Mouse (Mus musculus) testis, adult 10 weeks (tissue): ENCODE measurements around the gene Ccdc88c. TPM values are rescaled to one million over a fixed set of nuclear protein-coding genes. Genes with fewer than 3 reads are reported as not detected.

ENCODE experiments used
- polyA plus RNA-seq: library from polyadenylated mRNA; stranded (reverse); fragments of 350-450 nt; fragmentation: Illumina TruSeq; extraction: RNeasy Lipid Tissue Mini Kit (QIAGEN cat#74804); gene quantifications from one replicate; pipeline ENCODE4 v1.2.3, GENCODE M21; 2014; ENCODE audit warnings: low read depth, low replicate concordance

The Ccdc88c gene
- polyA plus RNA-seq: 42.1 TPM

GRCm38 (mm10) chr12:101028954-101029731 is at the start of gene Ccdc88c:
Gene Ccdc88c, minus strand, starts transcription at chr12:101029056.

GRCm38 (mm10) chr12:100907598-100908297 is 121.1 kb downstream of the Ccdc88c start, which contains the start of gene Gpr68:
Gene Gpr68, minus strand, starts transcription at chr12:100908198.

Other genes starting within 250 kb of the Ccdc88c start
- gene Dglucy, start 250.0 kb downstream of the Ccdc88c start, polyA plus RNA-seq: 1.1 TPM
- gene Gpr68, start 120.9 kb downstream of the Ccdc88c start, polyA plus RNA-seq: 1.3 TPM
- 102 TPM for gene Ppp4r3a, start 54.6 kb upstream of the Ccdc88c start, polyA plus RNA-seq